Mouse (Mus musculus) ovary, postnatal 36 days (tissue): ENCODE data around the gene Gm45711.

ENCODE experiments used
- DNase-seq: peaks from one replicate; pipeline ENCODE4 v3.0.0; 2022; ENCODE audit warnings: low spot score, mixed read lengths

The Gm45711 gene

GRCm38 (mm10) chr8:104242038-104242644 is 67.7 kb downstream of the Gm45711 start:
- no peak for DNase-seq

- DNase-seq, result no peak
These were observed 70.4 kb downstream of the Gm45711 start for GRCm38 (mm10) chr8:104239418-104239861.

GRCm38 (mm10) chr8:104234573-104234972 is 75.3 kb downstream of the Gm45711 start:
- DNase-seq, result peak; percentile 21

GRCm38 (mm10) chr8:104232919-104233318 is 77.0 kb downstream of the Gm45711 start:
- peak; percentile 1 for DNase-seq

GRCm38 (mm10) chr8:104232039-104232438 is 77.8 kb downstream of the Gm45711 start:
- DNase-seq, result peak; percentile 1
